In genomic region chr8:110808495-110809472, GRCm38 (mm10) we compare ENCODE assay signal across 8 mouse cellular contexts. TPM values are rescaled to one million over a fixed set of nuclear protein-coding genes. Genes with fewer than 3 reads are reported as not detected.
A peak's percentile ranks its signal among the peaks of the same experiment; 100 is the strongest.
DNase-seq lines count a peak whose midpoint lies in the region; ATAC-seq lines count a peak whose summit lies in the region.

No protein-coding gene starts in this region.

- peak; percentile 58 for ATAC-seq in frontal cortex, adult (ENCODE audit: low TSS enrichment)

- intact Hi-C loops in heart, postnatal 25 days (cut with DNase I), result no loop called here

- DNase-seq in frontal cortex, postnatal 14 days (ENCODE audit: low spot score in 2 of 2), result no peak
- DNase-seq in right cerebral cortex, postnatal 10 days (ENCODE audit: low spot score in 2 of 2), result peak; percentile 34 to 58
- DNase-seq in right cerebral cortex, postnatal 14 days, result no peak
- peak; percentile 13 for DNase-seq in heart, postnatal 25 days (ENCODE audit: low spot score)
- DNase-seq in lung, postnatal 10 days, result peak; percentile 69
- no peak for DNase-seq in thymus, adult 18-20 months
- no peak for DNase-seq in spleen, adult 18-20 months

RNA-seq across cellular contexts. Expression of gene Il34, which starts 3.1 kb away (rescaled TPM):
- 1 to 10 TPM; 7.2 TPM for total RNA-seq in heart, postnatal 25 days (2021)

RNA-seq across cellular contexts. Expression of gene Cog4, which starts 37.6 kb away (rescaled TPM):
- 10 to 100 TPM; 69.6 to 73.7 TPM for total RNA-seq in heart, postnatal 25 days (2021)

RNA-seq across cellular contexts. Expression of gene Sf3b3, which starts 37.8 kb away (rescaled TPM):
- 10 to 100 TPM; 39.7 to 42.4 TPM for total RNA-seq in heart, postnatal 25 days (2021)

Comparison
In these comparisons a context has a peak if more than half of its experiments do, and no peak if none do; other contexts are left out.
1. DNase-seq: peak in right cerebral cortex, postnatal 10 days (2 of 2), heart, postnatal 25 days (single experiment) and lung, postnatal 10 days (single experiment); none in frontal cortex, postnatal 14 days (0 of 2), right cerebral cortex, postnatal 14 days (single experiment), thymus, adult 18-20 months (0 of 2) and spleen, adult 18-20 months (0 of 2).